Mouse (Mus musculus) left cerebral cortex, postnatal 10 days (tissue): ENCODE results near the gene Ctsz. TPM values are rescaled to one million over a fixed set of nuclear protein-coding genes. Genes with fewer than 3 reads are reported as not detected.

Source experiments
- DNase-seq, 2 experiments: peaks; one replicate each; pipeline ENCODE4 v3.0.0; 2021 to 2022; ENCODE audit warnings: low spot score in 2 of 2, mixed read lengths in 1 of 2; ENCODE audit errors: extremely low spot score in 1 of 2
- intact Hi-C: fragments of 180-260 bp; cut with DNase I; formaldehyde crosslinking; loops from one replicate; pipeline ENCODE4 v1.15.1; 2025
- total RNA-seq, 2 experiments: library from RNA; stranded (reverse); gene quantifications; 2 replicates each; pipeline ENCODE4 v1.2.3; 2021

Gene Ctsz
- total RNA-seq, 2 experiments from 2014 or later = 26.2 to 28.1 TPM

DNA sequence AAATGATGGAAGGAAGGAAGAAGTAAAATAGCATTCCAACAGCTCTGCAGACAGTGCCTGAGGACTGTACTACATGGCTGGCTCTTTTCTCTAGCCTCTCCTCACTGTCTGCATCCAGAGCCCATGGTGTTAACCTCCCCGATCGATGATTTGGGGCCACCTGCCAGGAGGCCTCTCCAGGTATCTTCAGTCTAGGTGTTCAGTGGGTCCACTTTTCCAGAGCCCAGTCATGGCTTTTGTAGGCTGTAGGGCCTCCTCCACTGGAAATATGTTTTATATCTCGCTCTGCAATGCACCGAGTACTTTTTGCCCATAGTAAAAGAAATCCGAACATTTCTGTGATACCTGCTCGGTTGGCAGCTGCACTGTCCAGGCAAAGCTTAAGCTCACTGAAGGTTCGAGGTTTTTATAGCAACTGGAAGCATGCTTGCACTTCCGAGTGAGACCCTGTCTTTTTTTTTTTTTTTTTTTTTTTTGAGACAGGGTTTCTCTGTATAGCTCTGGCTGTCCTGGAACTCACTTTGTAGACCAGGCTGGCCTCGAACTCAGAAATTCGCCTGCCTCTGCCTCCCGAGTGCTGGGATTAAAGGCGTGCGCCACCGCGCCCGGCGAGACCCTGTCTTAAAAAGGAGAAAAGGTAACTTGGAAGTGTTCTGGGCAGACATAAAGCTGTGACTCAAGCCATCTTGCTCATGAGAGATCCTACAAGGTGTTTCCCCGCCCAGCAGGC is 23.7 kb downstream of the Ctsz start:
- DNase-seq = no peak
- intact Hi-C loops = loop anchor here (5.0 kb wide), 1 partner anchor 83 kb away; no protein-coding TSS in a partner anchor

DNA sequence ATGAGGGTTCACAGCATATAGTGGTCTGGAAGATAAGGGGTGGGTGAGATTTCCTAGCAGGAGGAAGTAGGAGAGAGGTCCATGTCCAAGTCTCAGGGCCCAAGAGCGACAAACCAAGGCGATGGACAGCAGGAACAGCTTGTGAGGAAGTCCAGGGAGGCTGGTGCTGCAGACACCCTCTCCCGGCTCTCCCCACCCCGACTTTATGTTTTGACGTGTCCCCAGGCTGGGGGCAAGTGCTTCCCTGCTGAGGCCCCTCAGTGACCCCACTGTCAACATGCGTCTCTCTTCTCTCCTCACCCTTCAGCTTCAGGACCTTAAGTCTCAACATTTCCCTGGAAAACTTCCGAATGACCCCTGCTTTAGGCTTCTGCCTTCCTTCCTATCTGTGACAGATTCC is 25.7 kb downstream of the Ctsz start:
- DNase-seq = no peak
- intact Hi-C loops = no loop called here

DNA sequence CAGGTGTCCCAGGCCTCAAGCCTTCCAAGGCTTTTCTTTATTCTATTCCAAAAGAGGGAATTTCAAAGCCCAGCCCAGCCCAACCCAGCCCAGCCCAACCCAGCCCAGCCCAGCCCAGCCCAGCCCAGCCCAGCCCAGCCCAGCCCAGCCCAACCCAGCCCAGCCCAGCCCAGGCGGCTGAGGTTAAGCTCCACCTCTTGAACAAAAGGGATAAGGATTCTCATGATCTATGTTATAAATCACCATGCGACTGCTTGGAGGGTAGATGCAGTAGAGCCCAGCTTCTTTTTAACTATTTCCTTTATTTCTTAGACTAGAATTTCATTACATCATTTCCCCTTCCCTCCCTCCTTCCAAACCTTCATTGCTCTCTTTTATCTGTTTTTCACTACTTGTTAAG is 28.6 kb downstream of the Ctsz start:
- intact Hi-C loops = no loop called here

DNA sequence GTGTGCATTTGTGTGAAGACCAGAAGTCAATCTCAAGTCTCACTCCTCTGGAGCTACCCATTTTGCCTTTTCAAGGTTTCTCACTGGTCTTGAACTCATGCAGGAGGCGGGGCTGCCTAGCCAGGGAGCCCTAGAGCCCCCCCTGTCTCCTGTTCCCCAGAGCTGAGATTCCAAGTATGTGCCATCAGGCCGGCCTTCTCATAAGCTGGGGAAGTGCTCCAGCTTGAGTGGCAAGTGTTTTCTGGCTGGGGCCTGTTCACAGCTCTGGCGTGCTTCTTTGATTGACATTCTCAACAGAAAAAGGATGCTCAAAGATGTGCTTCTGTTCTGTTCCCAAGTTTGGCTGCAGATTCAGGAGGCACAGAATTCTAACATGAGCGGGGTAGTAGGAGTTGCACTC is 38.4 kb downstream of the Ctsz start:
- intact Hi-C loops = no loop called here
- DNase-seq = no peak

More for the DNA sequence above, 28.6 kb downstream of the Ctsz start:
- no peak for DNase-seq

DNA sequence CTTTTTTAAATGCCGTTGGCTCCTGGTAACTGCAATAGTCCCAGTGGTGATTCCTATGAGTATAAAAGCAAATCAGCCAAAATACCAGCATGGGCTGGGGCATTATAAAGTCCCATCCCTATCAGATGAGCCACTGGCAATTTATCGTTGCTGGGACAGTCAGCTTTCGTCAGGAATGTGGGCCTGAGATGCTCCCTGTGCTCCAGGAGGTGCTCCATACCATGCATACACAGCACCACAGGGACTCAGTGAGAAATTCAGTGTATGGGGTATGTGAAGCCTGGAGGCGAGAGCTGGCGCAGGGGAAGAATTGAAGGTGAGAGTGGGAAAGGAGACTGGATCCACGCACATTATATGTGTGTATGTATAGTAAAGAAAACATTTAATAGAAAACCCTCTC is 41.0 kb downstream of the Ctsz start:
- intact Hi-C loops = no loop called here
- no peak for DNase-seq

DNA sequence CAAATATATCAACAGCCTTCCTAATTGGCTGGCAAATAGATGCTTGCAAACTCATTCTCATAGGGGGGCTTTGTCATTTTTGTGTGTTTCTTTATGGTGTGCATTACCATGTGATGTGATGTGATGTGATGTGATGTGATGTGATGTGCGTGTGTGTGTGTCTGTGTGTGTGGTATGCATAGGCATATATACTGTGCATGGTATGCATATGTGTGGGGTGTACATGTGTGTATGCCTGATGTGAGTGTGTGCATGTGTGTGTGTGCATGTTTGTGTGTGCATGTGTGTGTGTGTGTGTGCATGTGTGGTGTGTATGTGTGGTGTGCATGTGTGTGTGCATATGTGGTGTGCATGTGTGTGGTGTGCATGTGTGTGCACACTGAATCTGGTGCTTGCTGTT is 41.8 kb downstream of the Ctsz start:
- intact Hi-C loops = no loop called here
- no peak for DNase-seq

DNA sequence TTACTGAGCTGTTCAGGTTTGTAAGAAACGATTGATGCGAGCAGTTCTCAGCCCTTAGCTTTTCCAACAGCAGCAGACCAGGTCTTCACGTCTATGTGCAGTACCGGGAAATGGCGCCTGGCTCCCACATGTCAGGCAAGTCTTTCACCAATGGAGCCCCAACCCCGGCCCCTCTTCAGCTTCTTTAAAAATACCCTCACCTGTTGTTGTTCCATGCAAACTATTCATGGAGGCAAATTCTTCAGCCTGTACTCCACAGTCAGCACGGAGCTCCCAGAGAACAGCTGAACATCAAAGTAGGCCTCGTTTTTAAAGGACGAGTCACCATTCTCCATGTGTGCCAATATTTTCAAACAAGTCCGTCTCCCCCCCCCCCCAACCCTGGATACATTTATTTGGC is 42.2 kb downstream of the Ctsz start:
- DNase-seq = no peak
- intact Hi-C loops = no loop called here

DNA sequence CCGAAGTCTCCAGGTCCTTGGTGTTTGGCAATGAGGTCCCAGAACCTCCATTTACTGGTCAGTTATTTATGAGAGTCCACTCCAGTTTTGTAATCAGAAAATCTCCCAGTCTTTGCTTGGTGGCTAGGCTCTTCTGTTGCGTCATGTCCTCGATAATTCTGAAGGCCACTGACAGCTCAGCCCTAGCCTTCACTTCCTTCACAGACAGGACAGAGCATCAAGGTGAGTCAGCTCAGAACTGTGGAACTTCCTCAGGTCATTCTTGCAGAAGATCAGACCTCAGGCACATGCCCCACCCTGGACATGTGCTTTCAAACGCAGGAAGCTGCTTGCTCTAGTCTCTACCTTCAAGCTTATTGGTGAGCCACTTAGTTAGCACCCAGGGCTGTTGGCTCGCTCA is 45.5 kb downstream of the Ctsz start:
- no peak for DNase-seq
- intact Hi-C loops = no loop called here

DNA sequence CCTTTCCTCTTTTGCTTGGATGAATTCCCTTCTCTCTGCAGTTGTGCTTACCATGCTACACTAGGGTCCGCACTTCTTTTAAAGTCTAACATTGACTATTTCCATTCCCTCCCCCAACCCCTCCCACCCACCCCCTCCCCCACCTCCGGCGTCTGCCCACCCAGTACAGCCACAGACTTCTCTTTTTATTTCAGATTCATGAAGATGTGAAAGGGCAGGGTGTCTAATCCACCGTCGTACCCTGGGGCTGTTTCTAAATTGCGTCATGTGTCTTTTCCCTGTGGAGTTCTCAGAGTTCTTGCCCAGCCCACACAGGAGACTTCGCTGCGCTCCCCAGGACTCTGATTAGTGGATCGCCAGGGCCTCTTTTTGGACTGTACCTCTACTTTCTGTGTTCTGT is 46.3 kb downstream of the Ctsz start:
- DNase-seq = no peak
- intact Hi-C loops = no loop called here

DNA sequence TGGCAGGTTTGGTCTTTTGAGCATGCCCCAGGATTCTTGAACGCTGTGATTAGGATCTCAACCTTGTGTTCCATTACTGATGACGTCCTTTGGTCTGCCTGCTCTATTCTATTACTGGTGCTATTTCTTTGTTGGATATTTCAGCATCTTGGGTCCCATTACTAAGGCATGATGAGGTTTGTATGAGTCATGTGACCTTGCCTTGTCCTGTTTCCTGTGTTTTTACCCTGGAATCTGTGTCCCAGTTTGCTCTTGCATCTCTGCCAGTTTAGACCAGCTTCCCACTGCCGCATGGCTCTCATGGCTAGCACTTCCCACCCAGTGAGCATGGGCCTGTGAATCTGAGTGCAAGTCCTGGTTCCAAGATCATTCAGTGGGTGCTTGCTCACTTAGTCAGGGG is 46.9 kb downstream of the Ctsz start:
- no peak for DNase-seq
- intact Hi-C loops = no loop called here

DNA sequence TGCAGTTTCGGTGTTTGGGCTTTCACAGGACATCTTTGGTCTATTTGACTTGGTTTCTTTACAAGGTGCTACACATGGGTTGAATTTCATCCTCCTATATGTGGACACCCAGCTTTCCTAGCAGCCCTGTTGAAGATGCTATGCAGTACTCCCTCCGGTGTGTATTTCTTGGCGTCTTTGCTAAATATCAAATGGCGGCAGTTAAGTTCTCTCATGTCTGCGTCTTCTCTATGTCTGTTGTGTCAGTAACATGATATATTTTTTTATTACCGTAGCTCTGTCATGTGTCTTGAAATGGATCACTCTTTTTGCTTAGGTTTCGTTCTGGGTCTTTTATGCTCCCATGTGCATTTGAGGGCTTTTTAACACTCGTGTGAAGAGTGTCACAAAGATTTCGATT is 57.8 kb downstream of the Ctsz start:
- intact Hi-C loops = no loop called here
- DNase-seq = no peak

Other genes starting within 250 kb of the Ctsz start
- gene Gnas, start 154.7 kb downstream of the Ctsz start, total RNA-seq = 1,000 to 10,000 TPM; 1,952 to 1,966 TPM
- gene Gm20721, start 92.3 kb downstream of the Ctsz start, total RNA-seq = 1 to 10 TPM; 2.2 to 2.6 TPM
- 10 to 100 TPM; 56.6 to 59.1 TPM for gene Nelfcd, start 23.2 kb downstream of the Ctsz start, total RNA-seq
- gene Tubb1, start 11.7 kb upstream of the Ctsz start, total RNA-seq = not detected
- 100 to 1,000 TPM; 368 to 383 TPM for gene Atp5e, start 25.1 kb upstream of the Ctsz start, total RNA-seq
- gene Prelid3b, start 34.0 kb upstream of the Ctsz start, total RNA-seq = 10 to 100 TPM; 47.0 to 51.8 TPM
- 1 to 10 TPM; 2.8 to 3.0 TPM for gene Zfp831, start 204.5 kb upstream of the Ctsz start, total RNA-seq